Mouse (Mus musculus) embryonic fibroblast, embryonic 13.5 days (primary cell): Measurements from ENCODE around the gene Mrpl53.

Experiments
- CTCF ChIP-seq: IDR thresholded peaks from 2 replicates; pipeline ENCODE4 v1.5.1; 2011; ENCODE audit warnings: mild to moderate bottlenecking, control low read depth, low read length, moderate library complexity, borderline replicate concordance; ENCODE audit not compliant: insufficient read depth
- POLR2A ChIP-seq: IDR thresholded peaks from 2 replicates; pipeline ENCODE4 v1.6.1; 2011; ENCODE audit warnings: low read depth, mild to moderate bottlenecking, control low read depth, low read length, moderate library complexity

DNA sequence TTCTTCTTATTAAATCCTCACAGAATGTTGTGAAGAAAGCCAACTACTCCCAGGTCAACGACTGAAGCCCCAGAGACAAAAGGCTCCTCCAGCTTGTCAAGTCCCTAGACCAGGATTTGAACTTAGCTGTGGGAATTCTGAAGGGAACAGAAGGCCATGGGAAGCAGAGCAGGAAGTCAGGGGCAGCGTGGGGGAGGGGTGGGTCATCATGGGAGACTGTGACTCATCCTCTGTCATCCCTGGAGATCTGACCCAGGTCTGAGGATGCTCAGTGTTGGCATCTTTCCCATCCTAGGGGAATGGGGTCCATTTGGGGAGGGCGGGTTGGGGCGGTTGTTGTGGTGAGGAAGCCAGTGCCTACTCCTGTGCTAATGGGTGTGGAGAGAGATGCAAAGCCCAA, 32.8 kb downstream of the Mrpl53 start:
- TF ChIP-seq POLR2A (no peak), CTCF (no peak)
